Mouse (Mus musculus): ENCODE measurements around the gene Prrt2. TPM values are rescaled to one million over a fixed set of nuclear protein-coding genes. Genes with fewer than 3 reads are reported as not detected.

The Prrt2 gene
- polyA plus RNA-seq, 1 experiment from 2014 or later = 1.0 TPM

DNA sequence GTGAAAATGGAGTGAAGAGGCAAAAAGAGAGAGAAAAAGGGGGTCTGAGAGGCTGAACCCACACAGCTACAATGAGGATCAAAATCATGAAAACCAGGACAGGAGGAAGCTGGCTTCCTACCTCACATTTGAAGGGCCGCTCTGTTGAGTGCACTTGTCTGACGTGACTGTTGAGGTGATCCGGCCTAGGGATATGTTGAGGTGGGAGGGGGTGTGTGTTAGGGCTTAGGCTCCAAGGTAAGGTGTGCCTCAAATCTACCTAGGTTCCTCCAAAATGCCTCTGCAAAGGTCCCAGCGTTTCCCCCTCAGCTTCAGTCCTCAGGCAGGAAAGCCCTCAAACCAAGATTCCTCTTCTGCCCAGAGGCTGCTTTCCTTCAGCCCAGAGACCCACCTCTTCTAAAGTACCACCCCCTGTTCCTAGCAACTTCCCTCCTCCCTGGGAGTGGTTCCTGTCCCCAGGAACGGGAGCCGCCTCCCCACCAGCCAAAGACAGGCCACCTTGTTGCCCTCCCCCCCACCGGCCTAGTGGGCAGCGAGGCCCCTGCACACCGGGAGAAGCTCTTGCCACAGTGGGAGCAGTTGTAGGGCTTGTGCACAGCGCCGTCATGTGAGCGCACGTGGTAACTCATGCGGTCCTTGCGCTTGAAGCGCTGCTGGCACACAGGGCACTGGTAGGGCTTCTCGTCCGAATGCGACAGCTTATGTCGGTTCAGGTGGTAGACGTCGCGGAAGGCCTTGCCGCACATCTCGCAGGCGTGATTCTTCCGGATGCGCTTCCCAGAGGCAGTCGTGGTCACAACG is 3.9 kb upstream of the Prrt2 start:
- no peaks in the 10 kb centered on the region for H3K27me3 ChIP-seq (replicated peaks; ENCODE audit: insufficient read depth, low read length)
- H3K4me3 ChIP-seq (ENCODE audit: low read depth, low read length) = peak overlapping the region; percentile 92
- TF ChIP-seq CTCF (IDR thresholded peaks at IDR 0.05) = peak; percentile 91
- no peak for TF ChIP-seq EP300 (IDR thresholded peaks at IDR 0.05)
- WGBS = under 1% methylated on average over 25 of the region's 30 CpGs
- H3K9ac ChIP-seq (replicated peaks; ENCODE audit: low read depth) = peak overlapping the region; percentile 79
- H3K27ac ChIP-seq (ENCODE audit: low read length) = peak overlapping the region; percentile 96
- peak; percentile 94 for DNase-seq (ENCODE audit: low spot score)
- H3K36me3 ChIP-seq (ENCODE audit: insufficient read depth, low read length) = no peaks in the 10 kb centered on the region; the same call in 1 of the 2 replicates
- peaks cover 22% of the 10 kb centered on the region; the same call in 1 of the 2 replicates for H3K4me1 ChIP-seq (ENCODE audit: insufficient read depth, low read depth, low read length)
- H3K4me2 ChIP-seq (replicated peaks; ENCODE audit: low read depth, low read length) = peak overlapping the region; percentile 94
- no peaks in the 10 kb centered on the region for H3K9me3 ChIP-seq (ENCODE audit: low read length)
- peak; percentile 40 for ATAC-seq

DNA sequence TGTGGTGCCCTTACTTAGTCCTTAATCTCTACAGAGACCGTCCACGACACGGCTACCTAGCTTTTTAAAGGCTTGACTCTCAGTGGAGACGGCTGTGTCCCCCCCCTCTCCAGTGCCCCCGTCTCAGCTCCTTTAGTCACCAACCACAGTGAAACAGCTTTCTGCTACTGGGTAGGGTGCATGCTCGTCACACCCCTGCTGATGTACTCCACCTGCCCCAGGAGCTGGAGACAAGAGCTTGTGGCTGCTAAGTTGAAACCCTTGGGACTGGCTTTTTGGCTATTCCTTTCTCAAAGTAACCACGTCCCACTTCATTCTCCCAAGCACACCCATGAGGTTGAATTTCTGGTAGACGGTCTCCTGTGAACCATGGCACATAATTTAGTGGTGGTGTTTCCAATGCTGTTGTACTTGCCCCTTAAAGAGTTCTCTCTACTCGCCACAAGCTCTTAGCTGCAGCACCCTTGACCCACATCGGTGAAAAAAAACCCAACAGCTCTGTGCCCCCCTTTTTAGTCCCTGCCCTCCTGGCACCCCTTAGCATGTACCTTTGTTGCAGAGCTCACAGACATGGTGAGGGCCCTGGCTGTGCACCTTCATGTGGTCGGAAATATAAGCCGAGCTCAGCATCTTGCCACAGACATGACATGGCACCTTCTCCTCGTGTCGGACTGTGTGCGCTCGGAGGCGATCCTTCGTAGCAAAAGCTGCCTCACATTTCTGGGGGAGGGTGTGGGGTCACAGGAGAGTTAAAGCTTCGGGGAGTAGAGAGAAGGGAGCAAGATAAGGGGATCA is 3.1 kb upstream of the Prrt2 start:
- Histone ChIP-seq H3K9ac (replicated peaks; ENCODE audit: low read depth) (no peak overlapping the region), H3K36me3 (ENCODE audit: insufficient read depth, low read length) (no peaks in the 10 kb centered on the region; the same call in 1 of the 2 replicates), H3K9me3 (ENCODE audit: low read length) (no peaks in the 10 kb centered on the region), H3K27ac (ENCODE audit: low read length) (peak overlapping the region; percentile 96), H3K27me3 (replicated peaks; ENCODE audit: insufficient read depth, low read length) (no peaks in the 10 kb centered on the region), H3K4me3 (ENCODE audit: low read depth, low read length) (peak overlapping the region; percentile 92), H3K4me2 (replicated peaks; ENCODE audit: low read depth, low read length) (peak overlapping the region; percentile 94), H3K4me1 (ENCODE audit: insufficient read depth, low read depth, low read length) (peaks cover 22% of the 10 kb centered on the region; the same call in 1 of the 2 replicates)
- TF ChIP-seq EP300 (IDR thresholded peaks at IDR 0.05) (no peak), CTCF (IDR thresholded peaks at IDR 0.05) (no peak)
- DNase-seq (ENCODE audit: low spot score) = no peak
- ATAC-seq = no peak
- WGBS = 15% methylated on average over 19 of the region's 19 CpGs

DNA sequence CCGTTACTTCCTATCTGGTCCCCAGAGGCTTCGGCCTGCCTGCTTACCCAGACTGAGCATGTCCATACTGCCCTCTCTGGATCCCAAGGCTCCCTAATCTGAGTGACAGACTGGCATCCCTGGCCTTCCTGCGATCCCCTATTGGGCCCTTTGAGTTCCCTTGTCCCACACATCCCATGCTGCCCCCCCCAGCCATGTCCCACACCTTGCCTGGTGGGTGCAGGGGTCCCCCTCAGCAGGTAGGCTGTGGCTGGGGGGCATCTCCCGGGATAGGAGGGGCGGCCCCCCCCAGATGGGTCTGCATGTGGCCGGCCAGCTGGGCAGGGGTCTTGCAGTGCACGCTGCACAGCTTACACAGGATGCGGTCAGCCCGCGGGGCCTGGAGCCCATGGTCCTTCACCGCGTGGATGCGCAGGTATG is 2.3 kb upstream of the Prrt2 start:
- H3K4me1 ChIP-seq (ENCODE audit: insufficient read depth, low read depth, low read length) = peaks cover 22% of the 10 kb centered on the region; the same call in 1 of the 2 replicates
- H3K4me3 ChIP-seq (ENCODE audit: low read depth, low read length) = no peak overlapping the region
- DNase-seq (ENCODE audit: low spot score) (no peak), ATAC-seq (no peak)
- H3K4me2 ChIP-seq (replicated peaks; ENCODE audit: low read depth, low read length) = 0 out of 2 replicates have a peak overlapping the region, but pooled peaks have one; percentile 94
- H3K36me3 ChIP-seq (ENCODE audit: insufficient read depth, low read length) = no peaks in the 10 kb centered on the region; the same call in 1 of the 2 replicates
- 67% methylated on average over 11 of the region's 13 CpGs for WGBS
- H3K9ac ChIP-seq (replicated peaks; ENCODE audit: low read depth) = no peak overlapping the region
- H3K9me3 ChIP-seq (ENCODE audit: low read length) = no peaks in the 10 kb centered on the region
- H3K27ac ChIP-seq (ENCODE audit: low read length) = no peak overlapping the region
- no peak for TF ChIP-seq CTCF (IDR thresholded peaks at IDR 0.05)
- TF ChIP-seq EP300 (IDR thresholded peaks at IDR 0.05) = no peak
- no peaks in the 10 kb centered on the region for H3K27me3 ChIP-seq (replicated peaks; ENCODE audit: insufficient read depth, low read length)

DNA sequence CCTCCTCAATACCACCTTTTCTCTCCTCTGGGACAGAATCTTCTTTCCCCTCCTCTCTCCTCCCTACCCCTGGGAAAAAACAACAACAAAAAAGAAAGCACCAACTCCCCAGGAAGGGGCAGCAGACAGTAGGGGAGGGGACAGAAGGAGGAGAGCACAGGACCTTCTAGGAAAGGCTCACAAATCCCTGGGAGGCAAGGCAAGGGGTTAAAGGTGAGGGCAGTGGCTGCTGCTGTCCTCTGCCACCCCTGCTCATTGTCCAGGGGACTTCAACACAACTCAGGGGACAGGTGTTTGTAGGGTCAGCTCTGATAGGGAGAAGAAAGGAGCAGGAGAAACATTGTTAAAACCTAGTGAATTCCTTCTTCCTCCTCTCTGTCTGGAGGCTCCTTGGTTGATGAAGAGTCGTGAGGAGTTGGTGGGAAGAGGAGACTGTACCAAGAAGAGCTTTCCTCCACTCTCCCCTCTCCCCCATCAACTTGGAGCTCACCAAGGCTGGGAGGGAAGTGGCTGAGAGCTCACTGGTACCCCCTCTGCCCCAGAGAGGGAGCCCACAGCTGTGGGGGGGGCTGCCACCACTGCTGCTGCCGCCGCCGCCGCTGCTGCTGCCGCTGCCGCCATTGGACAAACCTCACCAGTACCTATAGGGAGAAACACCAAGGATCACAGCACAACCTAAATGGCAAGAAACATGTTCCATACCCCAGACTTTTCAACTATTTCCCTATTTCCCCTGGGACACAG is 1.7 kb upstream of the Prrt2 start:
- Histone ChIP-seq H3K9ac (replicated peaks; ENCODE audit: low read depth) (no peak overlapping the region), H3K9me3 (ENCODE audit: low read length) (no peaks in the 10 kb centered on the region), H3K27me3 (replicated peaks; ENCODE audit: insufficient read depth, low read length) (no peaks in the 10 kb centered on the region), H3K4me3 (ENCODE audit: low read depth, low read length) (no peak overlapping the region), H3K27ac (ENCODE audit: low read length) (0 out of 2 replicates have a peak overlapping the region, but pooled peaks have one; percentile 9), H3K4me2 (replicated peaks; ENCODE audit: low read depth, low read length) (no peak overlapping the region), H3K4me1 (ENCODE audit: insufficient read depth, low read depth, low read length) (peaks cover 22% of the 10 kb centered on the region; the same call in 1 of the 2 replicates), H3K36me3 (ENCODE audit: insufficient read depth, low read length) (no peaks in the 10 kb centered on the region; the same call in 1 of the 2 replicates)
- DNase-seq (ENCODE audit: low spot score) (no peak), ATAC-seq (no peak)
- WGBS = 74% methylated on average over 6 of the region's 7 CpGs
- TF ChIP-seq CTCF (IDR thresholded peaks at IDR 0.05) (no peak), EP300 (IDR thresholded peaks at IDR 0.05) (no peak)

DNA sequence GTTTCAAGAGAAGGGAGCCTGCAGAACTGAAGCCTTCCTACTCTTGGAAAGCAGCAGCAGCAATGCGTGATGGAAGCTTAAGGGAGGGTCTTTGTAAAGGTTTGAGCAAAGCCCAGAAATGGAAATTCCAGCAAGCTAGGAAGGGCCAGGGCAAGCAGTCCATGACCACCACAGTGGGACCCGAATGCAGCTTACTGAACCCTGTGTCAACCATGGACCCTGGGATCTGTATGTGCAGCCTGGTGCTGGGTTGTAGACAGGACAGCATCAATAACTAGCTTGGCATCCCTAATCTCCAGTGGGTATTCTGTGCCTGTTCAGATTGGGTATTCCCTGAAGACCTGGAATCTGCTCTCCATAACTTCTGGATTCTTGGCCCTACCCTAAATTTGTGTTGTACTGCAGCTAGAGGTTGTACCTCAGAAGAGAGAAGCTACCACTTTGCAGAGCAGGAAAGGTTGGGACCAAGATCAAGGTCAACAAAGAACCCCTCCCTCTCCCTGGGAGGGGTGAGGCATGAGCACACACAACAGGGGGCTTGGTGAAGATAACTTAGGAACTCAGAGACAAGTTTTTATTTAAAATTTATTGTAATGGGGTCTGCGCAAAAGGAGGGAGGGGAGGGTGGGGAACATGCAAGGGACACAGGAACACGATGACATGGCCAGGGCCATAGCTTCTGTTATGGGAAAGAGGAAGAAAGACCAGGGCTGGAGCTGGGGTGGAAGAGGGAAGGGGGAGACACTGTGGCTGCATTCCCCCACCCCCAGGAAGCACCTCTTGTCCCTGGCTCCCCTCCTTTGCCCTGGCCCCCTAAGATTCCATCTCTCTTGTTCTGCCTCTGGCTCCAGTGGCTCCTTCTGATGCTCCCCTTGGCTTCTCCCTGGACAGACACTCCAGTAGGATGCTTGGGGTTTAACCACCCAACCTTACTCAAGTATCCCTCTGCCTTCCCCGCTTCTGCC is 834 bp upstream of the Prrt2 start:
- ATAC-seq (no peak), DNase-seq (ENCODE audit: low spot score) (no peak)
- 0 out of 2 replicates have a peak overlapping the region, but pooled peaks have one; percentile 20 for H3K9ac ChIP-seq (replicated peaks; ENCODE audit: low read depth)
- peak overlapping the region; percentile 66; the same call in 1 of the 2 replicates for H3K4me2 ChIP-seq (replicated peaks; ENCODE audit: low read depth, low read length)
- no peak overlapping the region for H3K27ac ChIP-seq (ENCODE audit: low read length)
- H3K36me3 ChIP-seq (ENCODE audit: insufficient read depth, low read length) = no peaks in the 10 kb centered on the region; the same call in 1 of the 2 replicates
- H3K27me3 ChIP-seq (replicated peaks; ENCODE audit: insufficient read depth, low read length) = no peaks in the 10 kb centered on the region
- no peak for TF ChIP-seq CTCF (IDR thresholded peaks at IDR 0.05)
- no peak for TF ChIP-seq EP300 (IDR thresholded peaks at IDR 0.05)
- peaks cover 22% of the 10 kb centered on the region; the same call in 1 of the 2 replicates for H3K4me1 ChIP-seq (ENCODE audit: insufficient read depth, low read depth, low read length)
- peak overlapping the region; percentile 26; the same call in 1 of the 2 replicates for H3K4me3 ChIP-seq (ENCODE audit: low read depth, low read length)
- WGBS = 39% methylated on average over 4 of the region's 5 CpGs
- H3K9me3 ChIP-seq (ENCODE audit: low read length) = no peaks in the 10 kb centered on the region

Measured in lung, postnatal 0 days (tissue).